Comparison of ENCODE assay signal across 7 mouse cellular contexts in the genomic region with DNA sequence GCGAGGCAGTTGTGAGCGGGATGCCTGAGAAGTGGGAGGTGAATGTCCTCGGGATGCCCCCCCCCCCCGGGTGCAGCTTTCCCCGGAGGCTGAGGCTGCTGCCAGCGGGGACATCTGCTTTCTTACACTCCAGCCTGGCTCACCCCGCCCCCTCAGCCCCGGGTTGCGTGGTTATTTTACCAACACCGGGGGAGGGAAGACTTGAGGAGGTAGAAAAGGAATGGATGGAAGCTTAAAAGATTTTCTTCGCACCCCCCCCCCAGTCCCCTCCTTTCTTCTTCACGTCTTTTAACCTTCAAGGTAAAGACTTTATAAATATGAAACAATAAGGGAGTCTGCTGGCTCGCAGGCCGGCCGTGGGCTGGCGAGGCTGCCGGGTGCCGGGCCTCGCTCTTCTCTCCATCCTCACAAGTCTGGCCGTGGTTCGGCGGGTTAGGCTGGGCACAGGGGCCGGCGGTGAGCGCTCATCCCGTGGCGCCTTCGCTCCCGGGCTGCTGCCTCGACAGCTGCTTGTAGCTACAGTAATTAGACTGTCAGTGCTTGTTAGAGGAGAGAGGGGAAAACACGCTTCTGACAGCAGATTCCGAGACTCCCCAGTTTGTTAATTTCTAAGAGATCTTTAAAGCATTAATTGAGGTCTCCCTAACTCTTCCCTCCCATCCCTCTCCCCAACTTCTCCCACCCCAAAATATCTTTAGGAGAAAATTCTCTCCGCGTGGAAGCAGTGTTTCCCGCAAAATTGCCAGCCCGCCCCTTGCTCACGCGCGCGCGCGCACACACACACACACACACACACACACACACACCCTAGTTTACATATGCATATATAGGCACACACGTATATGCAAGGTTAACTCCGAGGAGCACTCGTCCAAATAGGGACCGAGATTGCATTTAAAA. TPM values are rescaled to one million over a fixed set of nuclear protein-coding genes. Genes with fewer than 3 reads are reported as not detected.
DNase-seq lines count a peak whose midpoint lies in the region; ATAC-seq and TF ChIP-seq lines count a peak whose summit lies in the region.

No protein-coding gene starts in this region.

- H3K4me3 ChIP-seq in E14TG2a.4 (replicated peaks; ENCODE audit: low read length) = peak overlapping the region; percentile 82
- H3K4me3 ChIP-seq in heart, embryonic 13.5 days = peak overlapping the region; percentile 68
- H3K4me3 ChIP-seq in liver, embryonic 13.5 days (replicated peaks) = peak overlapping the region; percentile 60
- peak overlapping the region; percentile 61 for H3K4me3 ChIP-seq in olfactory bulb, adult 2 months (ENCODE audit: insufficient read depth, low read depth, low read length)

- peak overlapping the region; percentile 99 for H3K4me2 ChIP-seq in heart, embryonic 13.5 days
- H3K4me2 ChIP-seq in liver, embryonic 13.5 days = peak overlapping the region; percentile 85

- H3K9ac ChIP-seq in heart, embryonic 13.5 days = peak overlapping the region; percentile 84
- peak overlapping the region; percentile 64 for H3K9ac ChIP-seq in liver, embryonic 13.5 days

- H3K27me3 ChIP-seq in E14TG2a.4 (ENCODE audit: insufficient read depth, low read length) = peaks cover 59% of the 10 kb centered on the region
- H3K27me3 ChIP-seq in heart, embryonic 13.5 days (replicated peaks) = peaks cover 21% of the 10 kb centered on the region
- peaks cover 39% of the 10 kb centered on the region for H3K27me3 ChIP-seq in liver, embryonic 13.5 days

- H3K4me1 ChIP-seq in E14TG2a.4 (replicated peaks; ENCODE audit: low read depth, low read length) = peaks cover 15% of the 10 kb centered on the region
- H3K4me1 ChIP-seq in heart, embryonic 13.5 days = peaks cover 14% of the 10 kb centered on the region
- peaks cover 23% of the 10 kb centered on the region for H3K4me1 ChIP-seq in liver, embryonic 13.5 days (replicated peaks)
- H3K4me1 ChIP-seq in olfactory bulb, adult 2 months (ENCODE audit: control insufficient read depth, insufficient read depth, low read length) = peaks cover 7% of the 10 kb centered on the region

- ATAC-seq in heart, embryonic 13.5 days (ENCODE audit: extremely low read depth, insufficient number of reproducible peaks, low FRiP score, low TSS enrichment) = no peak; the same call in 1 of the 2 replicates
- peak; percentile 57; the same call in 1 of the 2 replicates for ATAC-seq in liver, embryonic 13.5 days (ENCODE audit: low read depth)

- DNase-seq in T-cell, adult 2 months (ENCODE audit: low spot score) = peak; percentile 17
- DNase-seq in embryo, embryonic 11.5 days (ENCODE audit: low read depth, low spot score) = peak; percentile 17
- peak; percentile 50 to 55 for DNase-seq in kidney, postnatal 4 days
- no peak for DNase-seq in liver, embryonic 13.5 days

- no peaks in the 10 kb centered on the region for H3K36me3 ChIP-seq in E14TG2a.4 (ENCODE audit: insufficient read depth, low read length)
- H3K36me3 ChIP-seq in heart, embryonic 13.5 days = peaks cover 4% of the 10 kb centered on the region; the same call in 1 of the 2 replicates
- H3K36me3 ChIP-seq in liver, embryonic 13.5 days = peaks cover 2% of the 10 kb centered on the region; the same call in 1 of the 2 replicates

- H3K9me3 ChIP-seq in E14TG2a.4 (ENCODE audit: low read length) = no peaks in the 10 kb centered on the region
- no peaks in the 10 kb centered on the region for H3K9me3 ChIP-seq in heart, embryonic 13.5 days
- no peaks in the 10 kb centered on the region for H3K9me3 ChIP-seq in liver, embryonic 13.5 days (replicated peaks)

- TF ChIP-seq CTCF in E14TG2a.4 (conservative IDR thresholded peaks at IDR 0.05; ENCODE audit: low read length) = no peak
- no peak for TF ChIP-seq CTCF in olfactory bulb, adult 2 months (IDR thresholded peaks at IDR 0.05; ENCODE audit: insufficient read depth, low read depth, low read length)

- TF ChIP-seq POLR2A in olfactory bulb, adult 2 months (IDR thresholded peaks at IDR 0.05; ENCODE audit: insufficient read depth, low read depth, low read length) = no peak

- WGBS in heart, embryonic 13.5 days = 1% methylated on average over 46 of the region's 46 CpGs
- WGBS in liver, embryonic 13.5 days (ENCODE audit: insufficient replicate concordance) = 2% methylated on average over 46 of the region's 46 CpGs
- 2% methylated on average over 46 of the region's 46 CpGs for WGBS in olfactory bulb, adult 2 months

- no peak overlapping the region for H3K27ac ChIP-seq in heart, embryonic 13.5 days (replicated peaks)
- no peak overlapping the region for H3K27ac ChIP-seq in liver, embryonic 13.5 days
- H3K27ac ChIP-seq in olfactory bulb, adult 2 months (ENCODE audit: insufficient read depth, low read depth, low read length) = peak overlapping the region; percentile 86

RNA-seq across cellular contexts. Expression of a gene that starts 55.9 kb away (rescaled TPM):
- polyA plus RNA-seq in heart, embryonic 13.5 days (2015; fragmentation: Nextera tagmentation; extraction: Ambion mirVana) = 119 and 137 TPM in 2 replicates
- 166 and 184 TPM in 2 replicates for polyA plus RNA-seq in liver, embryonic 13.5 days (2015; fragmentation: Nextera tagmentation; extraction: Ambion mirVana)
- not detected in 2 replicates for polyA plus RNA-seq in olfactory bulb, adult 2 months (2012; ENCODE audit: insufficient read depth, insufficient read length, low replicate concordance, missing spikeins)
